ENCODE assay signal across 8 mouse cellular contexts in the genomic region with DNA sequence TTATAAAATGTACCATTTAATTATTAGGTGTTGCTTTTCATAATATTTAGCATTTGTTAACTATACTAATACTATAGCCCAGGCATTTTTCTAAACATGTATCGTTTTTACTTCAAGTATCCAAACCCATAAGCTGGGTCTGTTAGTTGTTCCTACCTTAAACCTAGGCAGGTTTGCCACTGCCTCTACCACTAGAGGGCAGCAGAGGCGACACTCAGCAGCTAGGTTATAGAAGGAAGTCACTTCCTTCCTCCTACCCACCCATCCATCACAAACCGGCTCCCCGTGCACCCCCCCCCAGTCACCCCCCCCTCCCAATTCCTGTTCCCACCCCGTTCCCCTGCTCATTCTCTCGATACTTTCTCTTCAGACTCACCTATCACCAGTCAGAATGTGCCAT.
A peak's percentile ranks its signal among the peaks of the same experiment; 100 is the strongest.
DNase-seq lines count a peak whose midpoint lies in the region; ATAC-seq and TF ChIP-seq lines count a peak whose summit lies in the region.

No protein-coding gene starts in this region.

- H3K4me2 ChIP-seq in midbrain, postnatal 0 days (ENCODE audit: low read depth, low read length, poor library complexity, severe bottlenecking) = no peak overlapping the region

- H3K4me1 ChIP-seq in bone marrow macrophage, adult 2 months (ENCODE audit: control insufficient read depth, insufficient read depth, low read length) = no peaks in the 10 kb centered on the region
- H3K4me1 ChIP-seq in midbrain, postnatal 0 days (ENCODE audit: insufficient read depth, low read length) = peaks cover 6% of the 10 kb centered on the region; the same call in 1 of the 2 replicates
- H3K4me1 ChIP-seq in testis, adult 2 months (ENCODE audit: control insufficient read depth, insufficient read depth, low read length) = peaks cover 6% of the 10 kb centered on the region

- peak; percentile 71 for TF ChIP-seq CTCF in bone marrow macrophage, adult 2 months (IDR thresholded peaks at IDR 0.05; ENCODE audit: low read depth, low read length)
- peak; percentile 75 for TF ChIP-seq CTCF in midbrain, postnatal 0 days (IDR thresholded peaks at IDR 0.05)
- TF ChIP-seq CTCF in testis, adult 2 months (IDR thresholded peaks at IDR 0.05; ENCODE audit: control insufficient read depth, insufficient read depth, insufficient replicate concordance, low read depth, low read length) = peak; percentile 70; the same call in 1 of the 2 replicates

- no peak for TF ChIP-seq POLR2A in bone marrow macrophage, adult 2 months (IDR thresholded peaks at IDR 0.05; ENCODE audit: borderline replicate concordance, low read depth, low read length)
- TF ChIP-seq POLR2A in testis, adult 2 months (IDR thresholded peaks at IDR 0.05; ENCODE audit: control insufficient read depth, low read depth, low read length) = no peak

- H3K4me3 ChIP-seq in bone marrow macrophage, adult 2 months (ENCODE audit: insufficient read depth, low read length) = no peak overlapping the region
- no peak overlapping the region for H3K4me3 ChIP-seq in midbrain, postnatal 0 days (ENCODE audit: low read depth, low read length)
- no peak overlapping the region for H3K4me3 ChIP-seq in testis, adult 2 months (ENCODE audit: control insufficient read depth, low read depth, low read length)

- WGBS in midbrain, postnatal 0 days = 15% methylated on average over 6 of the region's 6 CpGs

- H3K9ac ChIP-seq in midbrain, postnatal 0 days (replicated peaks; ENCODE audit: low read length, poor library complexity, severe bottlenecking) = no peak overlapping the region

- H3K36me3 ChIP-seq in midbrain, postnatal 0 days (ENCODE audit: insufficient read depth, low read length) = no peaks in the 10 kb centered on the region
- H3K36me3 ChIP-seq in testis, adult 2 months (ENCODE audit: control insufficient read depth, insufficient read depth, low read length) = no peaks in the 10 kb centered on the region

- ATAC-seq in cerebellum, adult (ENCODE audit: insufficient number of reproducible peaks, low FRiP score, low TSS enrichment) = no peak
- no peak for ATAC-seq in midbrain, postnatal 0 days (ENCODE audit: low FRiP score)

- no peak overlapping the region for H3K27ac ChIP-seq in bone marrow macrophage, adult 2 months (ENCODE audit: insufficient read depth, low read depth, low read length)
- no peak overlapping the region for H3K27ac ChIP-seq in midbrain, postnatal 0 days (ENCODE audit: low read depth, low read length)
- no peak overlapping the region for H3K27ac ChIP-seq in testis, adult 2 months (ENCODE audit: control insufficient read depth, insufficient read depth, low read depth, low read length)

- peak; percentile 60 for DNase-seq in cerebellum, adult 11 months
- DNase-seq in B cell, adult 2 months = peak; percentile 80 to 81
- DNase-seq in frontal cortex, adult 2 months (ENCODE audit: extremely low spot score in 1 of 2, low spot score in 1 of 2) = peak; percentile 24 to 84
- DNase-seq in layer of hippocampus, adult 9-11 months = peak; percentile 56
- peak; percentile 64 for DNase-seq in midbrain, postnatal 0 days (ENCODE audit: low spot score)

- H3K9me3 ChIP-seq in midbrain, postnatal 0 days (ENCODE audit: low read length) = no peaks in the 10 kb centered on the region

- no peaks in the 10 kb centered on the region for H3K27me3 ChIP-seq in midbrain, postnatal 0 days (ENCODE audit: insufficient read depth, low read length)
- no peaks in the 10 kb centered on the region for H3K27me3 ChIP-seq in testis, adult 2 months (ENCODE audit: control insufficient read depth, insufficient read depth, low read length)
